Mouse (Mus musculus) heart, postnatal 0 days (tissue): ENCODE results near the gene P2rx1.

Experiments
- CTCF ChIP-seq: IDR thresholded peaks from 2 replicates; pipeline ENCODE4 v1.5.1; 2016; ENCODE audit warnings: antibody characterized with exemption, control low read depth, low read depth
- EP300 ChIP-seq: IDR thresholded peaks from 2 replicates; pipeline ENCODE4 v1.6.1; 2016; ENCODE audit warnings: antibody characterized with exemption, low read depth

DNA sequence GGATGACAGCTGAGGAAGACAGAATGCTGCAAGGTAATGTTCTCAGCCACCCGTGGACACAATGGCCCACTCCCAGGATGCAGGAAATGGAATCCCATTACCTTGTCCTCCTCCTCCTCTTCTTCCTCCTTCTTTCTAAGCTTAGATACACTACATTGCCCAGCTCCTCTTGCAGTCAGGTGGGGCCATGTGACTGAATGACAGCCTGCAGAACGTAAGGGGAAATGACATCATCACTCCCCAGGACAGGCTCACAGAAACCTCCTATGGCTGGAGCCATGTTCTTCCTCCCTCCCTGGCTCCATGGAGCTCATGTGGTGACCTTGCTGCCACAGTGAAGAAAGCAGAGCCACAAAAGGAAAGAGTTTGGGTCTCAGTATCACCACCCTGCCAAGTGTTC, 41.6 kb upstream of the P2rx1 start:
- TF ChIP-seq CTCF (no peak), EP300 (no peak)
